28 mouse cellular contexts compared by ENCODE assay signal in the genomic region with DNA sequence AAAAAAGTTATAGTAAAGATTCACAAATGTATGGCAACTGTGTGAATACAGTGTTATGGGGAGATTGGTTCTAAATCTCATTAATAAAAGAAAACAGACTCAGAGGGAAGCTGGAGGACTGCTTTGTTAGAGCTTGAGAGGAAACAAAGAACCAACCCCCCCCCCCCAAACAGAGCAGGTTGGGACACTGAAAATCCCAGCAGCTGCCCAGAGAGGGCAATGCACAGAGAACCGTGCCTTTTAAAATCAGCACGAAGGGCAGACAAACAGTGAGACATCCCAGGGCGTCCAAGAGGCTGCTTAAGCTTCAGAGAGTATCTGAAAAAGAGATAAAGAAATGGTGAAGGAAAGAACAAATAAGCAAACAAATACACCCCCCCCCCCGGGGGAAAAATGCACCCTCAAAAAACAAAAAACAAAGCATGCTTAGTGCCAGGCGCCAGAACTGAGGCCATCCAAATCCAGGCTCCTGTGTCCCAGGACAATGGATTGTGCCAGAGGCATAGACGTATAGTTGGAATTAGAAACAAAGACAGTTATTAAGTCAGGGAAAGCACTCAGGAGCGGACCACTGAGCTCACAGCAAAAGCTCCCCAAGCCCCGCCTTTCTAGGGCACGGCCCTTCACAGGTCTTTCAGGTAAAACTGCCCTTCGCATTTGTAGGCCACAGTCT.
DNase-seq lines count a peak whose midpoint lies in the region; ATAC-seq and TF ChIP-seq lines count a peak whose summit lies in the region.
"Had no signal": no experiment of that assay in that cellular context is flagged by ENCODE, and none has a peak within 500 bp of the region (broad histone marks: within the 10 kb centered on the region; RNA-seq: fewer than 3 reads in every experiment).

No protein-coding gene starts in this region.

- H3K9me3 ChIP-seq in hindbrain, embryonic 10.5 days = no peaks in the 10 kb centered on the region
- H3K9me3 ChIP-seq in hindbrain, embryonic 16.5 days (ENCODE audit: control insufficient read depth, low read length) = no peaks in the 10 kb centered on the region
- no peaks in the 10 kb centered on the region for H3K9me3 ChIP-seq in midbrain, embryonic 14.5 days (ENCODE audit: control insufficient read depth, low read length)
- H3K9me3 ChIP-seq: embryonic facial prominence, embryonic 12.5 days; forebrain, embryonic 12.5 days; kidney, embryonic 15.5 days; liver, embryonic 15.5 days; lung, embryonic 15.5 days; megakaryocyte, embryonic 14.5 days; neural tube, embryonic 13.5 days had no signal

- H3K27me3 ChIP-seq in hindbrain, embryonic 10.5 days (ENCODE audit: insufficient read depth, poor library complexity, severe bottlenecking) = no peaks in the 10 kb centered on the region
- H3K27me3 ChIP-seq in hindbrain, embryonic 16.5 days (replicated peaks; ENCODE audit: control insufficient read depth, insufficient read depth, low read length) = no peaks in the 10 kb centered on the region
- H3K27me3 ChIP-seq in midbrain, embryonic 14.5 days (ENCODE audit: control insufficient read depth, insufficient read depth, low read length) = no peaks in the 10 kb centered on the region
- H3K27me3 ChIP-seq: embryonic facial prominence, embryonic 12.5 days; kidney, embryonic 15.5 days; liver, embryonic 15.5 days; lung, embryonic 15.5 days; neural tube, embryonic 13.5 days had no signal

- H3K27ac ChIP-seq in hindbrain, embryonic 10.5 days = peak overlapping the region; percentile 67
- H3K27ac ChIP-seq in hindbrain, embryonic 16.5 days (ENCODE audit: low read depth, low read length) = no peak overlapping the region
- no peak overlapping the region; the same call in 1 of the 2 replicates for H3K27ac ChIP-seq in midbrain, embryonic 14.5 days (replicated peaks; ENCODE audit: low read depth, low read length)
- H3K27ac ChIP-seq: embryonic facial prominence, embryonic 12.5 days; forebrain, embryonic 12.5 days; gastrocnemius, adult 2 months; kidney, embryonic 15.5 days; left cerebral cortex, adult 2 months; liver, embryonic 15.5 days; lung, embryonic 15.5 days; neural tube, embryonic 13.5 days had no signal

- no peak overlapping the region for H3K9ac ChIP-seq in hindbrain, embryonic 16.5 days (ENCODE audit: low read depth, low read length)
- H3K9ac ChIP-seq in midbrain, embryonic 14.5 days (replicated peaks; ENCODE audit: low read length) = no peak overlapping the region
- H3K9ac ChIP-seq: embryonic facial prominence, embryonic 12.5 days; forebrain, embryonic 12.5 days; kidney, embryonic 15.5 days; liver, embryonic 15.5 days; lung, embryonic 15.5 days; neural tube, embryonic 13.5 days had no signal

- TF ChIP-seq POLR2A in brain, embryonic 14.5 days (IDR thresholded peaks at IDR 0.05; ENCODE audit: borderline replicate concordance, extremely low read depth, insufficient read depth, insufficient read length, poor library complexity, severe bottlenecking) = no peak

- no peak overlapping the region for H3K4me2 ChIP-seq in hindbrain, embryonic 16.5 days (ENCODE audit: low read length)
- H3K4me2 ChIP-seq in midbrain, embryonic 14.5 days (ENCODE audit: low read length) = no peak overlapping the region
- H3K4me2 ChIP-seq: embryonic facial prominence, embryonic 12.5 days; forebrain, embryonic 12.5 days; heart, embryonic 11.5 days; kidney, embryonic 15.5 days; liver, embryonic 15.5 days; lung, embryonic 15.5 days; neural tube, embryonic 13.5 days had no signal

- no peak for ATAC-seq in hindbrain, embryonic 16.5 days
- peak; percentile 40; the same call in 1 of the 2 replicates for ATAC-seq in midbrain, embryonic 14.5 days (ENCODE audit: low FRiP score, low TSS enrichment)
- ATAC-seq: intestine, postnatal 0 days had no signal

- H3K36me3 ChIP-seq in hindbrain, embryonic 10.5 days = no peaks in the 10 kb centered on the region
- no peaks in the 10 kb centered on the region for H3K36me3 ChIP-seq in hindbrain, embryonic 16.5 days (ENCODE audit: control insufficient read depth, insufficient read depth, low read length)
- no peaks in the 10 kb centered on the region for H3K36me3 ChIP-seq in midbrain, embryonic 14.5 days (ENCODE audit: control insufficient read depth, insufficient read depth, low read length)
- H3K36me3 ChIP-seq: embryonic facial prominence, embryonic 12.5 days; forebrain, embryonic 12.5 days; kidney, embryonic 15.5 days; liver, embryonic 15.5 days; lung, embryonic 15.5 days; neural tube, embryonic 13.5 days had no signal

- no peak for DNase-seq in hindbrain, embryonic 10.5 days (ENCODE audit: low spot score)
- peak; percentile 16 for DNase-seq in ES-CJ7 (ENCODE audit: low read depth, low spot score)
- peak; percentile 53 for DNase-seq in brain, embryonic 14.5 days (ENCODE audit: low read depth)
- peak; percentile 34 for DNase-seq in midbrain, embryonic 14.5 days
- no peak for DNase-seq in layer of hippocampus, adult 18-20 months (ENCODE audit: low spot score in 2 of 2)
- no peak for DNase-seq in adrenal gland, postnatal 36 days
- DNase-seq: adrenal gland, postnatal 25 days; B cell, adult 2 months; cerebellum, adult 11 months; cerebellum, adult 9-11 months; gastrocnemius, adult 2 months; left cerebral cortex, postnatal 4 days; liver; lung, postnatal 36 days; retina, postnatal 1 day; thymus, postnatal 14 days had no signal

- no peak overlapping the region for H3K4me3 ChIP-seq in hindbrain, embryonic 10.5 days
- no peak overlapping the region for H3K4me3 ChIP-seq in hindbrain, embryonic 16.5 days (ENCODE audit: low read length)
- no peak overlapping the region for H3K4me3 ChIP-seq in midbrain, embryonic 14.5 days (replicated peaks; ENCODE audit: low read depth, low read length)
- H3K4me3 ChIP-seq: embryonic facial prominence, embryonic 12.5 days; forebrain, embryonic 12.5 days; gastrocnemius, adult 2 months; kidney, embryonic 15.5 days; left cerebral cortex, adult 2 months; liver, embryonic 15.5 days; lung, embryonic 15.5 days; megakaryocyte, embryonic 14.5 days; myocyte; neural tube, embryonic 13.5 days had no signal

- WGBS in hindbrain, embryonic 10.5 days = 32% methylated on average over 10 of the region's 10 CpGs
- WGBS in hindbrain, embryonic 16.5 days = 30% methylated on average over 10 of the region's 10 CpGs
- WGBS in midbrain, embryonic 14.5 days = 20% methylated on average over 10 of the region's 10 CpGs

- peaks cover 27% of the 10 kb centered on the region for H3K4me1 ChIP-seq in hindbrain, embryonic 10.5 days (replicated peaks)
- no peaks in the 10 kb centered on the region for H3K4me1 ChIP-seq in hindbrain, embryonic 16.5 days (ENCODE audit: control insufficient read depth, insufficient read depth, low read depth, low read length)
- H3K4me1 ChIP-seq in midbrain, embryonic 14.5 days (ENCODE audit: control insufficient read depth, insufficient read depth, low read length) = peaks cover 8% of the 10 kb centered on the region
- H3K4me1 ChIP-seq: liver, embryonic 15.5 days; megakaryocyte, embryonic 14.5 days had no signal

- TF ChIP-seq CTCF in brain, embryonic 14.5 days (IDR thresholded peaks at IDR 0.05; ENCODE audit: borderline replicate concordance, extremely low read depth, insufficient read depth, insufficient read length) = no peak

Comparison
In these comparisons a context has a peak if more than half of its experiments do, and no peak if none do; other contexts are left out.
1. DNase-seq: peak in ES-CJ7 (single experiment), brain, embryonic 14.5 days (single experiment) and midbrain, embryonic 14.5 days (single experiment); none in hindbrain, embryonic 10.5 days (single experiment), layer of hippocampus, adult 18-20 months (0 of 2) and adrenal gland, postnatal 36 days (0 of 2).